Mouse (Mus musculus) olfactory bulb, adult 2 months (tissue): ENCODE data around the gene Adamts20. TPM values are rescaled to one million over a fixed set of nuclear protein-coding genes. Genes with fewer than 3 reads are reported as not detected.

Source experiments
- H3K27ac ChIP-seq: fragments of 200-500 bp; 2 replicates; pipeline ENCODE4 v1.5.1; 2012; ENCODE audit warnings: low read depth, low read length; ENCODE audit not compliant: insufficient read depth
- H3K4me1 ChIP-seq: fragments of 200-500 bp; 2 replicates; pipeline ENCODE4 v1.6.1; 2012; ENCODE audit warnings: low read length; ENCODE audit not compliant: control insufficient read depth, insufficient read depth
- H3K4me3 ChIP-seq: fragments of 200-500 bp; 2 replicates; pipeline ENCODE4 v1.5.1; 2012; ENCODE audit warnings: mild to moderate bottlenecking, low read depth, low read length, moderate library complexity; ENCODE audit not compliant: insufficient read depth
- CTCF ChIP-seq: fragments of 200-500 bp; IDR thresholded peaks from 2 replicates; pipeline ENCODE4 v1.5.1; 2012; ENCODE audit warnings: low read depth, mild to moderate bottlenecking, low read length, moderate library complexity; ENCODE audit not compliant: insufficient read depth
- POLR2A ChIP-seq: fragments of 200-500 bp; IDR thresholded peaks from 2 replicates; pipeline ENCODE4 v1.6.1; 2012; ENCODE audit warnings: mild to moderate bottlenecking, low read depth, low read length, moderate library complexity; ENCODE audit not compliant: insufficient read depth
- WGBS: fragments of 180-500 bp; shearing (Covaris S2); methylation state at CpG from one replicate; pipeline ENCODE4 v1.1.7; 2018; 5-methylcytosine and 5-hydroxymethylcytosine counted together
- polyA plus RNA-seq: library from polyadenylated mRNA; stranded (reverse); fragments of >200 nt; gene quantifications from 2 replicates; pipeline ENCODE4 v1.2.4, GENCODE M21; 2012; ENCODE audit warnings: low replicate concordance; ENCODE audit not compliant: missing spikeins, insufficient read depth, insufficient read length

Adamts20 gene
- polyA plus RNA-seq, 1 experiment, result not detected

GRCm38 (mm10) chr15:94452848-94453247 lies 12.4 kb downstream of the Adamts20 start:
- H3K4me1 ChIP-seq, result no peaks in the 10 kb centered on the region
- no peak overlapping the region for H3K27ac ChIP-seq
- H3K4me3 ChIP-seq, result no peak overlapping the region
- TF ChIP-seq POLR2A, result no peak
- no peak for TF ChIP-seq CTCF
- 93% methylated on average over 5 of the region's 5 CpGs for WGBS

DNA sequence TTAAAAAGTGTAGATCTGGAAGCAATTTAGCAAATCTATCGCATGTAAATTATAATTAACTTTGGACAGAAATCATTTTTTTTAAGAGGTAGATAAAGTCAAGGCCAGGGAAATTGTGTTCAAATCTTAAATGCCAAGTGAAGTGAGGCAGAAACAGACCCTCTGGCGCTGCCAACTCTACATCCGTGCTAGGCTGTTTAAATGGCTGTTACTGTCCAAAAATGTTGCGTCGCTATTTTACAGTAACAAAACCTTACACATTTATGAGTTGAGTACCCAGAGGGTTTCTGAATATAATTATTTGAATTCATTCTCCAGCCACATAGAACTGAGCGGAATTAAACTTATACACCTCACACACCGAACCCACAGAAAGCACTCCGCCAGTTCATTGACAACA lies 13.6 kb downstream of the Adamts20 start:
- no peak for TF ChIP-seq CTCF
- no peak for TF ChIP-seq POLR2A
- 68% methylated on average over 8 of the region's 8 CpGs for WGBS
- Histone ChIP-seq H3K4me1 (no peaks in the 10 kb centered on the region), H3K4me3 (no peak overlapping the region), H3K27ac (no peak overlapping the region)

DNA sequence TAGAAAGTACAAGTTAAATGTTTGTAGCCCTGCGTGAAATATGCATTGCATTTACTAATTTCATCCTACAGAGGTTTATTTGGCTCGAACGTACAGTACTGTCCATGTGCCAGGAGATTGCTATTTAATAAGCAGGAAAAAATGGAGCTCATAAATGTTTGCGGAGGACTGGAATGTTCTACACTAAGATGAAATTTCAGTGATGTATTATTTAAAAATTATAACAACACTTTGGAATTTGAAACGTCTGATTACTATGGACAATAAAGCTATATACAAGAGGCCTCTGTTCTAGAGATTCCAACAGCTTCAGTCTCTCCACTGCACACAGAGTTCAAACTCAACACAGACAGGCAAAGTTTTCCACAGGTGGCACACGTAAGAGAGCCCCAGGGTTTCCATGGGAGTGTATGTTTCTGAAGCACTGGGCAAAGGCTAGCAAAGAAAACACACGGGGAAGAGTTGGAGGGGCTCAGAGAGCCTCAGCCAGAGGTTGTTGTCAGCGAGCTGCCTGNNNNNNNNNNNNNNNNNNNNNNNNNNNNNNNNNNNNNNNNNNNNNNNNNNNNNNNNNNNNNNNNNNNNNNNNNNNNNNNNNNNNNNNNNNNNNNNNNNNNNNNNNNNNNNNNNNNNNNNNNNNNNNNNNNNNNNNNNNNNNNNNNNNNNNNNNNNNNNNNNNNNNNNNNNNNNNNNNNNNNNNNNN lies 20.6 kb downstream of the Adamts20 start:
- H3K27ac ChIP-seq, result no peak overlapping the region
- H3K4me3 ChIP-seq, result no peak overlapping the region
- no peak for TF ChIP-seq POLR2A
- TF ChIP-seq CTCF, result no peak
- WGBS, result 65% methylated on average over 8 of the region's 8 CpGs
- peaks cover 5% of the 10 kb centered on the region; the same call in 1 of the 2 replicates for H3K4me1 ChIP-seq

GRCm38 (mm10) chr15:94444043-94444436 lies 21.2 kb downstream of the Adamts20 start:
- Histone ChIP-seq H3K27ac (no peak overlapping the region), H3K4me3 (no peak overlapping the region), H3K4me1 (peaks cover 5% of the 10 kb centered on the region; the same call in 1 of the 2 replicates)
- 74% methylated on average over 11 of the region's 11 CpGs for WGBS
- TF ChIP-seq POLR2A (no peak), CTCF (no peak)

DNA sequence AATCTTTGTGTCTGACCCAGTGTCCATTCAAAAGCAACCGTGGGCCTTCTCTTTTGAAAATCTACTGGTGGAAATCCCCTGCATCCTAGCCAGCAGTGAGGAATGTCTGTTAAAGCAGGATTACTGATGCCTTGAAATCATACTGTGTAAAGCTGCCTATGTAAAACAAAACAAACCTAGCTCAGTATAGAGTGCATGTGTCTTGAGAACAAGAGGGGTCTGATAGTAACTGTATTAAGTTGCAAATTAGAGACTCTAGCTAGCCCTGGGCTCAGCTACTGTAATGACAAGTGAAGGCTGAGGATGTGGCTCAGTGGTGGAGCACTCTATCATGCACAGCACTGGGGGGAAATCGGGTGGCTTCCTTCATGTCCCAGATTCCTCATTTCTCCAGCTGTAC lies 22.2 kb downstream of the Adamts20 start:
- TF ChIP-seq CTCF (no peak), POLR2A (no peak)
- no peak overlapping the region for H3K4me3 ChIP-seq
- H3K27ac ChIP-seq, result no peak overlapping the region
- H3K4me1 ChIP-seq, result peaks cover 5% of the 10 kb centered on the region; the same call in 1 of the 2 replicates
- WGBS, result 42% methylated on average over 2 of the region's 2 CpGs

GRCm38 (mm10) chr15:94435532-94435931 lies 29.7 kb downstream of the Adamts20 start:
- 60% methylated on average over 5 of the region's 5 CpGs for WGBS
- Histone ChIP-seq H3K4me1 (peaks cover 9% of the 10 kb centered on the region), H3K4me3 (no peak overlapping the region), H3K27ac (no peak overlapping the region)
- no peak for TF ChIP-seq POLR2A
- TF ChIP-seq CTCF, result no peak

DNA sequence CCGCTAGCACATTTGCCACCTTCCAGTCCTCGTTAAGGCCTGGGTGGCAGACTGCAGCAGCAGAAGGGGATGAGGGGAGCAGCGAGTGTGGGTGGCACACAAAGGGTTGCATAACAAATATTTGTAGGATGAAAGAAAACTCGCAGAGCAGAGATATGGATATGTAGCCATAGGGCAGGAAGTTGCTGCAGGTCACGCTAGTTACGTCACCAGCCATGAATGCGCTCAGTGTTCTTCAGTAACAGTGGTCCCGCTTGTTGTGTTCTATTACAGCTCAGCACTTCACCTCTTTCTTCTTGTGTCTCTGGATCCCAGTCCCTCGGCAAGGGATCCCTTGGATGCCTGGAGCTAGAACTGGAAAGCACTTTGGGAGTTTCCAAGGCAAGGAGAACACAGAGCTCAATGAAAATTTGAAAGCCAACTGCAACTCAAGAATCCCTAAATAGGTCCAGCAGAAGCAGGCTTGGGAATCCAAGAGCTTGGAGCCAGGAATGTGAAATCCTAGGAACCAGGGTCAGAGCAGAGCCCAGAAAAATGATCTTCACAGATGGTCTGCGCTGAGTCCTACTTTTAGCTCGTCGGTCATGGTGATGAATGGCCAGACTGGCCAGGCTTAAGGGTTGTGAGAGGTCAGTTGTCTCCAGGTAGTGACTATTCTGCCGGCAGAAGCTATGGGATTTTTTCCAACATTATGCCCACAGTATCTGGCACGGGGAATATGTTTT lies 34.4 kb downstream of the Adamts20 start:
- no peak overlapping the region for H3K27ac ChIP-seq
- H3K4me3 ChIP-seq, result no peak overlapping the region
- TF ChIP-seq CTCF, result no peak
- TF ChIP-seq POLR2A, result no peak
- H3K4me1 ChIP-seq, result peaks cover 15% of the 10 kb centered on the region
- WGBS, result 71% methylated on average over 14 of the region's 14 CpGs

- no peak overlapping the region for H3K27ac ChIP-seq
- 79% methylated on average over 4 of the region's 4 CpGs for WGBS
- TF ChIP-seq POLR2A (no peak), CTCF (no peak)
These were observed 36.5 kb downstream of the Adamts20 start for GRCm38 (mm10) chr15:94428726-94429125.

GRCm38 (mm10) chr15:94427482-94428214 lies 37.6 kb downstream of the Adamts20 start:
- Histone ChIP-seq H3K4me1 (peaks cover 17% of the 10 kb centered on the region), H3K27ac (no peak overlapping the region), H3K4me3 (no peak overlapping the region)
- WGBS, result 91% methylated on average over 9 of the region's 9 CpGs
- TF ChIP-seq CTCF (no peak), POLR2A (no peak)

More at GRCm38 (mm10) chr15:94428726-94429125, 36.5 kb downstream of the Adamts20 start:
- Histone ChIP-seq H3K4me3 (no peak overlapping the region), H3K4me1 (peaks cover 15% of the 10 kb centered on the region)
